Mouse (Mus musculus) forebrain, embryonic 11.5 days (tissue): ENCODE results near the gene Krt42. TPM values are rescaled to one million over a fixed set of nuclear protein-coding genes. Genes with fewer than 3 reads are reported as not detected.
"Not testable (repeated sequence)": the region's sequence is repeated elsewhere in the genome, so short reads cannot be mapped to it uniquely, and the experiment has no call there.

Experiments
- ATAC-seq: fragments of 200-750 bp; cut with Nextera tagmentation; replicated peaks from 2 replicates; pipeline ENCODE4 v1.8.0; 2017; ENCODE audit warnings: moderate TSS enrichment; ENCODE audit not compliant: low FRiP score
- DNase-seq: peaks from one replicate; pipeline ENCODE4 v3.0.0-alpha.2; 2017; ENCODE audit warnings: low spot score
- H3K27ac ChIP-seq: fragments of 300-500 bp; sonication (generic); 2 replicates; pipeline ENCODE4 v1.5.1; 2014; ENCODE audit warnings: low read depth, low read length
- H3K27me3 ChIP-seq: fragments of 300-500 bp; sonication (generic); 2 replicates; pipeline ENCODE4 v1.6.1; 2014; ENCODE audit warnings: mild to moderate bottlenecking, low read length, mixed read lengths; ENCODE audit not compliant: control insufficient read depth, insufficient read depth
- H3K36me3 ChIP-seq: fragments of 300-500 bp; sonication (generic); 2 replicates; pipeline ENCODE4 v1.6.1; 2014; ENCODE audit warnings: mild to moderate bottlenecking, low read length, moderate library complexity, mixed read lengths; ENCODE audit not compliant: control insufficient read depth, insufficient read depth
- H3K4me1 ChIP-seq: fragments of 300-500 bp; sonication (generic); replicated peaks from 2 replicates; pipeline ENCODE4 v1.6.1; 2014; ENCODE audit warnings: low read length, mixed read lengths; ENCODE audit not compliant: control insufficient read depth, insufficient read depth
- H3K4me2 ChIP-seq: fragments of 300-500 bp; sonication (generic); 2 replicates; pipeline ENCODE4 v1.6.1; 2014; ENCODE audit warnings: low read depth, mild to moderate bottlenecking, low read length, moderate library complexity, mixed read lengths; ENCODE audit not compliant: severe bottlenecking
- H3K4me3 ChIP-seq: fragments of 300-500 bp; sonication (generic); 2 replicates; pipeline ENCODE4 v1.5.1; 2014; ENCODE audit warnings: low read depth, low read length
- H3K9ac ChIP-seq: fragments of 300-500 bp; sonication (generic); 2 replicates; pipeline ENCODE4 v1.6.1; 2014; ENCODE audit warnings: low read length
- H3K9me3 ChIP-seq: fragments of 300-500 bp; sonication (generic); 2 replicates; pipeline ENCODE4 v1.6.1; 2016; ENCODE audit warnings: low read length, mixed read lengths; ENCODE audit not compliant: control insufficient read depth
- WGBS: fragments of 180-500 bp; shearing (Covaris S2); extraction: QIAGEN DNeasy Blood & Tissue Kit; methylation state at CpG from one replicate; pipeline ENCODE4 v1.1.7; 2014; 5-methylcytosine and 5-hydroxymethylcytosine counted together
- polyA plus RNA-seq: library from polyadenylated mRNA; unstranded; fragments of >200 nt; fragmentation: Nextera tagmentation; extraction: Ambion mirVana; gene quantifications from 2 replicates; pipeline ENCODE4 v1.2.1, GENCODE M21; 2014

Krt42 gene
- polyA plus RNA-seq, 1 experiment from 2014 or later, result not detected

DNA sequence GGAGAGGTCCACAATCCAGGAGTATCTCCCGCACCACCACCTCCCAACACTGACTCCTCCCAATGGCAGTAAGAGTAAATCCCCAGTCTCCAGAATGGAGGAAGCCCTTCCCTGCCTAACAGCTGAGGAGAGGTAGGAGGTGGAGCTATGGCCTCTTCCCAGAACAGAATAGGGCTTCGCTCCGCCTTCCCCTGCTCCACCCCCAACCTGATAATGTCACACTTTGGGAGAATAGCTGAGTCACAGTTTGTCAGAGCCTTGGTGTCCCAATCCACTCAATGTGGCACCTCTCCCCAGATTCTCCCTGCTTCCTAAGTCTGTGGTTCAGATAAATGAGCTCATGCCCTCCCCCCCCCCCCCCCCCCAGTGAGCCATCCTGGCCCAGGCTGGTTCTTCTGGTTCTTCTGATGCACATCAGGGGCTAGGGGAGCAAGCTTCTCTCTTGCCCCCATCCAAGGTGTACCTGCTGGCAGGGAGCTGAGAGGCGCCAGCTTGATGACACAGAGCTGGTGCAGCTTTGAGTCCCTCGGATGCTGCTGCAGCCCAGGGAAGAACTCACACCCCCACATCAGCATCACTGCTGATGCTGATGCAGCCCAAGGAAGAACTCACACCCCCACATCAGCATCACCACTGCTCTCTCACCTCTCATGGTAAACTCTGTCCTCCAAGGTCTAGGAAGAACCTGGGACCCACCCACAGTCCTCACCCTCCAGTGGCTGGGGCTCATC, 15.1 kb downstream of the Krt42 start:
- H3K4me2 ChIP-seq, result no peak overlapping the region
- no peak overlapping the region for H3K27ac ChIP-seq
- ATAC-seq, result no peak
- H3K27me3 ChIP-seq, result no peaks in the 10 kb centered on the region
- peak; percentile 41 for DNase-seq
- no peaks in the 10 kb centered on the region for H3K36me3 ChIP-seq
- no peak overlapping the region for H3K9ac ChIP-seq
- H3K9me3 ChIP-seq, result no peaks in the 10 kb centered on the region
- no peaks in the 10 kb centered on the region for H3K4me1 ChIP-seq
- H3K4me3 ChIP-seq, result no peak overlapping the region
- 61% methylated on average over 5 of the region's 5 CpGs for WGBS

DNA sequence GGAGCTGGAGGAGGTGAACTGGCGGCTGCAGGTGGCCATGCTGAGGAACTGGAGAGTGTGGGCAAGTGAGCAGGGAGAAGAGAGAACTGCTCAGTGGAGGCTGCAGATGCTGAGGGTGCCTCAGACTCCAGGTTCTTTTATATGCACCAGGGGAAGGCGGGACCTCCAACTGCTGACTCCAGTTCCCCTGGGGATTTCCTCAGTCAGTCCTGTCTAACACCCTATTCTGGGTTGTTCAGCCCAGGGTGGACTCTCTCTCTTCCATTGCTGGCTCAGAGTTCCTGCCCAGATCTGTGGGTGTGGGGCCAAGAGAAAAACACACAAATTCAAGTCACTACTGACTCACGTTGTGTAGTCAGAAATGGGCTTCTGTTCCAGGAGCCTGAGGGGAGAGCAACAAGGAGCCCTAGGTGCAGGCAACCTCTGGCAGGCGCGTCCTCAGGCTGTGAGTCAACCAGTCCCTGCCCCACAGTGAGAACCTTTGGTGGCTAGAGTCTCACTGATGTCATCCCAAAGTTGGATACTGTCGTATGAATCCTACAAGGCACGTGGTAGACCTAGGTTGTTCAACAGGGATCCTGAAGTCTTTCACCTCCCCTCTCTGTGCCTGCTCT, 20.7 kb downstream of the Krt42 start, which contains the start of gene Krt16:
Gene Krt16, minus strand, starts transcription at position 51 of the 614 bp plus-strand sequence.
- no peak within 1 kb of the TSS for H3K9ac ChIP-seq
- ATAC-seq, result no peak
- no peaks in the 10 kb centered on the region for H3K27me3 ChIP-seq
- H3K4me1 ChIP-seq, result no peaks in the 10 kb centered on the region
- no peaks in the 10 kb centered on the region for H3K36me3 ChIP-seq
- peak; percentile 14 for DNase-seq
- H3K4me2 ChIP-seq, result no peak within 1 kb of the TSS
- H3K27ac ChIP-seq, result no peak within 1 kb of the TSS
- H3K9me3 ChIP-seq, result no peaks in the 10 kb centered on the region
- 85% methylated on average over 7 of the region's 7 CpGs for WGBS
- H3K4me3 ChIP-seq, result no peak within 1 kb of the TSS

DNA sequence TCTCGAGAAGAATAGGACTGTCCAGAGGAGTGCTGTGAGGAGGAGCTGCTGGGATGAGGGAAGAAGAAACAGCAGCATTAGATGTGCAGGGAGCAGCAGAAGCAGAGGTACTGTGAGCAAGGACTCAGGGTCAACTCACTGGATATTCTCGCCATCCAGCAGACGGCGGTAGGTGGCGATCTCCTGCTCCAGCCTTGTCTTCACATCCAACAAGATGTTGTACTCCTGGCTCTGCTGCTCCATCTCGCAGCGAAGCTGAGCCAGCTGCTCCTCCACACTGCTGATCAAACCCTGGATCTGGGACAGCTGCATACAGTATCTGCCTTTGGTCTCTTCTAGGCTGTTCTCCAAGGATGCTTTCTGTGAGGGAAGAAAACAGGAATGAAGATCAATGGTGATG, 23.2 kb downstream of the Krt42 start:
- H3K4me1 ChIP-seq, H3K4me3 ChIP-seq, H3K9ac ChIP-seq, ATAC-seq, H3K27ac ChIP-seq, H3K4me2 ChIP-seq, H3K9me3 ChIP-seq, H3K27me3 ChIP-seq, DNase-seq, H3K36me3 ChIP-seq: not testable (repeated sequence)
- 77% methylated on average over 7 of the region's 7 CpGs for WGBS

DNA sequence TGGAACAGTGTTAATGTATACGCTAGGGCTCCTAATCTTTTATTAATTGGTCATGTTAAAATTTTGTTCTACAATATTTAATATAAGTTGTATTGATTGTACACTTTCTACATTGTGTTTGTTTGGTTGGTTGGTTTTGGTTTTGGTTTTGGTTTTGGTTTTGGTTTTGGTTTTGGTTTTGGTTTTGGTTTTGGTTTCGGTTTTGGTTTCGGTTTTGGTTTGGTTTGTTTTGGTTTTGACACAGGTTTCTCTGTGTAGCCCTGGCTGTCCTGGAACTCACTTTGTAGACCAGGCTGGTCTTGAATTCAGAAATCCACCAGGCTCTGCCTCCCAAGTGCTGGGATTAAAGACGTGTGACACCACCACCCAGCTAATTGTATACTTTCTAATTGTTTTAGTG, 29.4 kb downstream of the Krt42 start:
- H3K27ac ChIP-seq, ATAC-seq, H3K4me1 ChIP-seq, H3K36me3 ChIP-seq, H3K4me2 ChIP-seq, H3K9me3 ChIP-seq, H3K4me3 ChIP-seq, H3K27me3 ChIP-seq, H3K9ac ChIP-seq, DNase-seq: not testable (repeated sequence)
- WGBS, result 91% methylated on average over 4 of the region's 4 CpGs

DNA sequence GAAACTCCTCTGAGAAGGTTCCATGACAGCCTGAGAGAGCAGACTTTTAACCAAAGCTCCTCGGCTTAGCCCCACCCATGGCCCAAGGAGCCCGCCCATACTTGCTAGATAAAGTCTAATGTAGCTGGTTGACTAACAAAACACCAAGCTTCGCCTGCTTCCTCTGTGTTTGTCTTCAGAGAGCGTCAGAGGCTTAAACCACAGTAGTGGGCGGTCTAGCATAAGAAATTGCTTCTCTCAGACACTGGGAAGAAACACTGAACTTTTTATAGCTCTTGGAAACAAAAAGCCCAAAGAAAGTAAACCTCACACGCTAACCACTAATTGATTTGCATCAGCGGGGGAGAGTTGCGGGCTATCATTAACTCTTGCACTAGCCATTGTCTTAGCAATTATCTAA, 47.9 kb downstream of the Krt42 start:
- no peaks in the 10 kb centered on the region; the same call in 1 of the 2 replicates for H3K9me3 ChIP-seq
- H3K4me1 ChIP-seq, result no peaks in the 10 kb centered on the region
- WGBS, result 59% methylated on average over 8 of the region's 8 CpGs
- H3K9ac ChIP-seq, result no peak overlapping the region
- no peak overlapping the region for H3K4me2 ChIP-seq
- H3K36me3 ChIP-seq, result no peaks in the 10 kb centered on the region
- DNase-seq (no peak), ATAC-seq (no peak)
- H3K27ac ChIP-seq, result no peak overlapping the region
- no peak overlapping the region for H3K4me3 ChIP-seq
- no peaks in the 10 kb centered on the region for H3K27me3 ChIP-seq

DNA sequence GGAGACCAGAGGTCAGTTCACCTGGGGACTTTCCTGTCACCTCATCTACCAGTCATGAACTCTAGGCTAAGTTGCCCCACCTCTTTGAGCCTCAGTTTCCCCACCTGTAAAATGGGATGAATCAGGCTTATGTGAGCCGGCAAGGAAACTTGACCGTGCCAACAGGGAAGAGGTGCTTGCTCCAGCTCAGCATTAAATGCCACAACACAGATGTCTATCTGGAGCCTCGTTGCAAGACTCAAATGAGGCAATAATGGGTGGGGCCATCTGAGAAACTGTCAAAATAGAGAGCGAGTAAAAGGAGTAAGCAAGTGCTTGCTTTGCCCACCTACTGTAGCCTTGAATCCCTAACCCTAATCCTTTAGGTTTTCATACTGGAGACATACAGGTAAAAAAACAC, 50.4 kb downstream of the Krt42 start:
- no peaks in the 10 kb centered on the region for H3K27me3 ChIP-seq
- H3K4me3 ChIP-seq, result no peak overlapping the region
- H3K4me1 ChIP-seq, result no peaks in the 10 kb centered on the region
- 92% methylated on average over 4 of the region's 4 CpGs for WGBS
- no peak for DNase-seq
- no peak overlapping the region for H3K27ac ChIP-seq
- H3K4me2 ChIP-seq, result no peak overlapping the region
- H3K9me3 ChIP-seq, result no peaks in the 10 kb centered on the region
- ATAC-seq, result no peak
- H3K36me3 ChIP-seq, result no peaks in the 10 kb centered on the region
- H3K9ac ChIP-seq, result no peak overlapping the region

Other genes with a start within 250 kb of the Krt42 start
- gene Krt33b, start 240.0 kb downstream of the Krt42 start, polyA plus RNA-seq, result not detected in 2 replicates
- gene Krt34, start 228.3 kb downstream of the Krt42 start, polyA plus RNA-seq, result not detected in 2 replicates
- not detected in 2 replicates for gene Krt31, start 219.3 kb downstream of the Krt42 start, polyA plus RNA-seq
- not detected in 2 replicates for gene Krt32, start 181.6 kb downstream of the Krt42 start, polyA plus RNA-seq
- not detected in 2 replicates for gene Krt35, start 173.6 kb downstream of the Krt42 start, polyA plus RNA-seq
- not detected in 2 replicates for gene Krt36, start 164.2 kb downstream of the Krt42 start, polyA plus RNA-seq
- not detected in 2 replicates for gene Krt13, start 148.3 kb downstream of the Krt42 start, polyA plus RNA-seq
- 0.90 and 1.2 TPM in 2 replicates for gene Krt15, start 133.9 kb downstream of the Krt42 start, polyA plus RNA-seq
- gene Krt19, start 121.2 kb downstream of the Krt42 start, polyA plus RNA-seq, result 3.0 and 4.0 TPM in 2 replicates
- not detected in 2 replicates for gene Krt9, start 76.6 kb downstream of the Krt42 start, polyA plus RNA-seq
- gene Krt14, start 62.3 kb downstream of the Krt42 start, polyA plus RNA-seq, result 1.6 and 1.7 TPM in 2 replicates
- not detected in 2 replicates for gene Krt16, start 21.0 kb downstream of the Krt42 start, polyA plus RNA-seq
- gene Krt17, start 8.8 kb downstream of the Krt42 start, polyA plus RNA-seq, result not detected in 2 replicates
- gene Eif1, start 50.0 kb upstream of the Krt42 start, polyA plus RNA-seq, result 1,675 and 1,791 TPM in 2 replicates
- 0.69 and 0.79 TPM in 2 replicates for gene Gast, start 64.5 kb upstream of the Krt42 start, polyA plus RNA-seq
- gene Hap1, start 86.3 kb upstream of the Krt42 start, polyA plus RNA-seq, result 39.0 and 46.1 TPM in 2 replicates
- 33.3 and 35.5 TPM in 2 replicates for gene Jup, start 127.9 kb upstream of the Krt42 start, polyA plus RNA-seq
- gene P3h4, start 145.0 kb upstream of the Krt42 start, polyA plus RNA-seq, result 17.8 and 18.9 TPM in 2 replicates
- 36.6 and 41.2 TPM in 2 replicates for gene Fkbp10, start 145.8 kb upstream of the Krt42 start, polyA plus RNA-seq
- 104 and 115 TPM in 2 replicates for gene Nt5c3b, start 171.9 kb upstream of the Krt42 start, polyA plus RNA-seq
- gene Klhl10, start 172.0 kb upstream of the Krt42 start, polyA plus RNA-seq, result 0.41 and 0.85 TPM in 2 replicates
- gene Klhl11, start 202.9 kb upstream of the Krt42 start, polyA plus RNA-seq, result 15.5 and 15.7 TPM in 2 replicates